Mouse (Mus musculus) brain, embryonic 14.5 days (tissue): ENCODE measurements around the gene Ccdc28b.

Source experiments
- CTCF ChIP-seq: fragments of 200-500 bp; IDR thresholded peaks from 2 replicates; pipeline ENCODE4 v1.5.1; 2012; ENCODE audit warnings: inconsistent platforms, mild to moderate bottlenecking, moderate library complexity, borderline replicate concordance; ENCODE audit not compliant: insufficient read depth, insufficient read length; ENCODE audit errors: extremely low read depth
- POLR2A ChIP-seq: fragments of 200-500 bp; IDR thresholded peaks from 2 replicates; pipeline ENCODE4 v1.6.1; 2012; ENCODE audit warnings: mild to moderate bottlenecking, inconsistent platforms, borderline replicate concordance; ENCODE audit not compliant: poor library complexity, insufficient read depth, insufficient read length, severe bottlenecking; ENCODE audit errors: extremely low read depth

GRCm38 (mm10) chr4:129640101-129640637 lies 16.4 kb upstream of the Ccdc28b start:
- no peak for TF ChIP-seq POLR2A
- TF ChIP-seq CTCF, result no peak
